Mouse (Mus musculus): ENCODE measurements around the gene Gm21209. TPM values are rescaled to one million over a fixed set of nuclear protein-coding genes. Genes with fewer than 3 reads are reported as not detected.

Gene Gm21209
- polyA plus RNA-seq (2021; fragmentation: Nextera tagmentation), result not detected in 2 replicates
- long read RNA-seq, experiment 1, result 0 reads
- long read RNA-seq, experiment 2, result 0 reads

DNA sequence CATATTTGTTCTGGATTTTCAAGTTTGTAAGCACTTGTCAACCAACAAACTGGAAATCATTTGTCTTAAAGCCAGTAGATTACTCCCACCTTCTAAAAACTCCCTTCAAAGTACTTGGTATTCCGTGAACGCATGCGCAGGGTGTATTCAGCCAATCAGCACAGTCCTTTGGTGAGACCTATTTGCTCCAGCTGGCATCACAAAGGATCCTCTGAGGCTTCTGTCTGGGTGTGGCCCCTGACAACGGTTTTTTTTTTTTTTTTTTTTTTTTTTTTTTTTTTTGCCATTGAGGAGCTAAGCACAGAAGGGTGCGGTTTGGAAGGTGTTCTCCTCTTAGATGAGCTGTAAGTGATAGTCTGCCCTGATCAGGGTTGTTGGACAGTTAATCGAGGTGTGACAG lies at the start of gene Gm21209:
Gene Gm21209, plus strand, starts transcription at position 301 of the 400 bp plus-strand sequence.

All from layer of hippocampus, adult 6 months (tissue).